Mouse (Mus musculus) megakaryocyte, embryonic 14.5 days (primary cell): ENCODE data around the gene Laptm5.

Experiments
- FLI1 ChIP-seq: IDR thresholded peaks from 2 replicates; pipeline ENCODE4 v1.6.1; 2012; ENCODE audit warnings: low read length, inconsistent platforms, mixed read lengths
- GATA1 ChIP-seq: IDR thresholded peaks from 3 replicates; pipeline ENCODE4 v1.6.1; 2012; ENCODE audit warnings: mixed read lengths, low read length, inconsistent platforms, borderline replicate concordance

DNA sequence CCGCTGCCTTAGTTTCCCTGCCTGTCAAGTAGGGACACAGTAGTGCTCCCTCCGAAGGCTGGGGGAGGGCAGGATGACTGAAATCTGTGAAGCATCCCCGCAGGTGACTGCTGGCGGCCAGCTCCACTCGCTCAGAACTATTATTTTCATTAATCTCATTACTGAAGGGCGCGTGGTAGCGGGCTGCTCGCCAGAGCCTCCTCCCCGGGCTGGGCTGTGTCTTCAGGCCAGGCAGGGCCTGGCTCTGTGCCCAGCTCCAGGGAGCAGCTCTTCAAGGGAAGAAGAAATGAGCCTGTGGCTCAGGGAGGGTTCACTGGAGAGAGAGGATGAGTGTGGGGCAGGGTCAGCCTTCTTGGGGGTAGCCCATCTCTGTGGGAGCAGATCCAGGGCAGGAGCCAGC, 38.3 kb upstream of the Laptm5 start:
- TF ChIP-seq GATA1: no peak
- no peak for TF ChIP-seq FLI1
